Mouse (Mus musculus) spleen, adult 2 months (tissue): ENCODE results near the gene Shisal1.

ENCODE experiments used
- CTCF ChIP-seq: fragments of 200-500 bp; IDR thresholded peaks from 2 replicates; pipeline ENCODE4 v1.5.1; 2011; ENCODE audit warnings: mild to moderate bottlenecking, inconsistent platforms; ENCODE audit not compliant: insufficient read depth, insufficient read length, insufficient replicate concordance; ENCODE audit errors: extremely low read depth
- POLR2A ChIP-seq: fragments of 200-500 bp; IDR thresholded peaks from 2 replicates; pipeline ENCODE4 v1.6.1; 2011; ENCODE audit warnings: low read depth, low read length, inconsistent platforms

DNA sequence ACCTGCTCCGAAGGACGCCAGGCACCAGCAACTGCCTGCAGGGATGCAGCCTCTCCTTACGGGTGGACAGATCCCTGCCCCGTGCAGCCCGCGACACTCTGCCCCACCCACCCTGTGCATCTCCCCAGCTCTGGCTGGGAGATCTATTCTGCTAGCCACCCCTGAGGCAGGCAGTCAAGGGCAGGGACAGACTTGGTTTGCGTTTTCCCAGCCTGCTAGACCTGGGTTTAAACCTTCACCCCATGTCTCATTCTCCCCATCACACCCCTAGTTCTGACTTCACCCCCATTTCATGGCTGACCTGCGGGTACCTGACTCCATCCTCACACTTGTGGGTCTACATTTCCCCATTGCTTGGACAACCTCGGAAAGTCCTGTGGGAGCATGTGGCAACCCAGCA is at the start of gene Shisal1:
- TF ChIP-seq POLR2A (no peak), CTCF (no peak)
